Mouse (Mus musculus) adipocyte (in vitro differentiated cells): Measurements from ENCODE around the gene Gm3488.
"Not testable (repeated sequence)": the region's sequence is repeated elsewhere in the genome, so short reads cannot be mapped to it uniquely, and the experiment has no call there.

Experiments
- DNase-seq: peaks from one replicate; pipeline ENCODE4 v3.0.0-alpha.2; 2016; ENCODE audit warnings: low spot score

The Gm3488 gene

GRCm38 (mm10) chr14:5501374-5501773, at the start of gene Gm3488:
TSS of gene Gm3488 (plus strand) at chr14:5501674.
- not testable (repeated sequence) for DNase-seq

GRCm38 (mm10) chr14:5455367-5455766, 46.1 kb upstream of the Gm3488 start, which contains the start of gene Gm3194:
TSS of gene Gm3194 (minus strand) at chr14:5455467.
- not testable (repeated sequence) for DNase-seq

GRCm38 (mm10) chr14:5460469-5460868, 41.0 kb upstream of the Gm3488 start:
- not testable (repeated sequence) for DNase-seq

GRCm38 (mm10) chr14:5477730-5478129, 23.7 kb upstream of the Gm3488 start, which contains the start of gene Gm8246:
TSS of gene Gm8246 (minus strand) at chr14:5477830.
- not testable (repeated sequence) for DNase-seq

GRCm38 (mm10) chr14:5483907-5484306, 17.6 kb upstream of the Gm3488 start, which contains the start of gene Gm3187:
TSS of gene Gm3187 (plus strand) at chr14:5484207.
- not testable (repeated sequence) for DNase-seq

GRCm38 (mm10) chr14:5538196-5538595, 36.7 kb downstream of the Gm3488 start, which contains the start of gene Gm3532:
TSS of gene Gm3532 (plus strand) at chr14:5538496.
- DNase-seq = not testable (repeated sequence)
